Mouse (Mus musculus) liver, adult 2 months (tissue): ENCODE measurements around the gene Ppp1r21.

Experiments
- CTCF ChIP-seq: fragments of 200-500 bp; IDR thresholded peaks from 2 replicates; pipeline ENCODE4 v1.5.1; 2011; ENCODE audit warnings: low read depth, low read length, control low read depth
- POLR2A ChIP-seq: fragments of 200-500 bp; IDR thresholded peaks from 2 replicates; pipeline ENCODE4 v1.6.1; 2011; ENCODE audit warnings: low read length, control low read depth; ENCODE audit not compliant: insufficient read depth; ENCODE audit errors: extremely low read depth

GRCm38 (mm10) chr17:88508846-88509508 is 20.9 kb upstream of the Ppp1r21 start:
- TF ChIP-seq CTCF (no peak), POLR2A (no peak)
